Mouse (Mus musculus) bone marrow, adult 2 months (tissue): ENCODE data around the gene Acot11. TPM values are rescaled to one million over a fixed set of nuclear protein-coding genes. Genes with fewer than 3 reads are reported as not detected.
A peak's percentile ranks its signal among the peaks of the same experiment; 100 is the strongest.

Experiments used
- H3K27ac ChIP-seq: fragments of 200-500 bp; 2 replicates; pipeline ENCODE4 v1.5.1; 2012; ENCODE audit warnings: low read depth, mild to moderate bottlenecking, control low read depth, inconsistent platforms, low read length; ENCODE audit not compliant: control insufficient read depth, poor library complexity, insufficient read depth
- H3K4me1 ChIP-seq: fragments of 200-500 bp; 2 replicates; pipeline ENCODE4 v1.6.1; 2011; ENCODE audit warnings: low read length; ENCODE audit not compliant: control insufficient read depth, insufficient read depth
- H3K4me3 ChIP-seq: fragments of 200-500 bp; replicated peaks from 2 replicates; pipeline ENCODE3; 2011; ENCODE audit warnings: mild to moderate bottlenecking, low read depth, low read length, control low read depth; ENCODE audit not compliant: control insufficient read depth
- CTCF ChIP-seq: fragments of 200-500 bp; IDR thresholded peaks from 2 replicates; pipeline ENCODE4 v1.5.1; 2011; ENCODE audit warnings: low read length, control low read depth; ENCODE audit not compliant: control insufficient read depth, insufficient read depth
- POLR2A ChIP-seq: fragments of 200-500 bp; IDR thresholded peaks from 2 replicates; pipeline ENCODE4 v1.6.1; 2011; ENCODE audit warnings: low read depth, mild to moderate bottlenecking, control low read depth, low read length, borderline replicate concordance; ENCODE audit not compliant: control insufficient read depth
- WGBS: fragments of 180-500 bp; shearing (Covaris S2); methylation state at CpG from one replicate; pipeline ENCODE4 v1.1.7; 2018; 5-methylcytosine and 5-hydroxymethylcytosine counted together
- polyA plus RNA-seq: library from polyadenylated mRNA; stranded (reverse); fragments of >200 nt; gene quantifications from 2 replicates; pipeline ENCODE4 v1.2.4, GENCODE M21; 2011; ENCODE audit warnings: low replicate concordance; ENCODE audit not compliant: missing spikeins, insufficient read depth, insufficient read length

Gene Acot11
- polyA plus RNA-seq, 1 experiment, result 4.4 TPM

GRCm38 (mm10) chr4:106818332-106818731 lies 13.5 kb upstream of the Acot11 start:
- no peak for TF ChIP-seq POLR2A
- no peak for TF ChIP-seq CTCF
- H3K4me3 ChIP-seq, result no peak overlapping the region
- 53% methylated on average over 6 of the region's 6 CpGs for WGBS
- H3K4me1 ChIP-seq, result no peaks in the 10 kb centered on the region
- H3K27ac ChIP-seq, result no peak overlapping the region

GRCm38 (mm10) chr4:106817017-106817416 lies 12.2 kb upstream of the Acot11 start:
- TF ChIP-seq CTCF (no peak), POLR2A (no peak)
- no peak overlapping the region for H3K4me3 ChIP-seq
- 78% methylated on average over 4 of the region's 4 CpGs for WGBS
- no peak overlapping the region for H3K27ac ChIP-seq
- no peaks in the 10 kb centered on the region for H3K4me1 ChIP-seq

DNA sequence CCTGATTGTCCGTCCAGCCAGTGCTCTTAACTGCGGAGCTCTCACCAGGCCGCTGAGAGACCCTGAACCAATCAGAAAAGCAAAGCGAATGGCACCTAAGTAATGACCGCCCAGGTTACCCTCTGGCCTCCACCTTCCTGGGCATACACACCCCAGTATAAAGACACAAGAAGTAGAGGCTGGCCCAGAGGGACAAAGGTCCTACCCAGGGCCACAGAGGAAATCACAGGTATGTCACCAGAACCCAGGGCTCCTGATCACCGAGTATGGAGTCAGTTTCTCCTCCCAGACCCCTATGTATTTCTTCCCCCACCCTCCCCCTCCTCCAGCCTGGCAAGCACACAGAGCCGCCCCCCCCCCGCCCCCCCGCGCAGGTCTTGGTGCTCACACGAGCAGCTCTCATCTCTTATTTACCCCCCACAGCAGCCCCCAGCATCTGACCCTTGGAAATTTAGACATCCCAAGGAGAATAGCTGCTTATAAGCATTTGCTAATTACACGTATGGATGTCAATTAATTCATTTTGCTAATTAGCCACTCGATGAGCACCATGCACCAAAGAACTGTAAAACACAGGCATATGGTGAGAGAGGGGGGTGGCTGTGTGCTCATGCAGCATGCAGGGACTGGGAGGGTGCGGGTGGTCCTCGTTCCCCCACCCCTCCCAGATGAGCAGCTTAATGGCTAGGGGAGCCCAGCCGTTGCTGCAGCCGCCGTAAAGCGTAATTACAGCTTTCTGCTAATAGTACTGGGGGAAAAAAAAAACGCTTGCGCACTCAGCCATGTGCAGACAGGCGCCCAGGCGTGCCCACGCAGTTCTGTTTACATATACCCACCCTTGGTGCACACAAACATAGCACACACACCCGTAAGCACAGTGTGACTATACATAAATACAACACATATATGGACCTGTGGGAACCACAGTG lies 10.9 kb upstream of the Acot11 start:
- Histone ChIP-seq H3K4me1 (no peaks in the 10 kb centered on the region), H3K27ac (no peak overlapping the region), H3K4me3 (no peak overlapping the region)
- TF ChIP-seq POLR2A (no peak), CTCF (no peak)
- 84% methylated on average over 25 of the region's 25 CpGs for WGBS

DNA sequence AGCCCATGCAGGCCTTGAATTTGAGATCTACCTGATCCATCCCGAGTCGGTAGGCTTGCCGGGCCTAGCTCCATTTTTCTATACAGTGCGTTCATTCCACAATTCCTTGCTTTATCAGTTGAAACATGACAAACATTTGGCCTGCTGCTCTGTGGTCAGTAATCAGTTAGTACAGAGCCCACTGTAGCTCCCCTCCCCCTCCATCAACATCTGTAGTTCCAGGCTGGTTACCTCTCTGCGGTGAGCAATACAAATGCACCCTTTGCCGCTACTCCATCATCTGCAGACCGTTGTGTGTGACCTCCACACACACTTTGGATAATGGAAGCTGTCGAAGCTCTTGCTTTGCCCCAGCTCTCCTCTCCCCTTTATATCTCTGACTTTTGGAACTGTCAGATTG lies 6.4 kb upstream of the Acot11 start:
- H3K4me1 ChIP-seq, result no peaks in the 10 kb centered on the region
- H3K27ac ChIP-seq, result no peak overlapping the region
- TF ChIP-seq POLR2A (no peak), CTCF (no peak)
- H3K4me3 ChIP-seq, result no peak overlapping the region
- WGBS, result 77% methylated on average over 8 of the region's 8 CpGs

GRCm38 (mm10) chr4:106810039-106810438 lies 5.2 kb upstream of the Acot11 start:
- Histone ChIP-seq H3K4me3 (no peak overlapping the region), H3K4me1 (no peaks in the 10 kb centered on the region)

DNA sequence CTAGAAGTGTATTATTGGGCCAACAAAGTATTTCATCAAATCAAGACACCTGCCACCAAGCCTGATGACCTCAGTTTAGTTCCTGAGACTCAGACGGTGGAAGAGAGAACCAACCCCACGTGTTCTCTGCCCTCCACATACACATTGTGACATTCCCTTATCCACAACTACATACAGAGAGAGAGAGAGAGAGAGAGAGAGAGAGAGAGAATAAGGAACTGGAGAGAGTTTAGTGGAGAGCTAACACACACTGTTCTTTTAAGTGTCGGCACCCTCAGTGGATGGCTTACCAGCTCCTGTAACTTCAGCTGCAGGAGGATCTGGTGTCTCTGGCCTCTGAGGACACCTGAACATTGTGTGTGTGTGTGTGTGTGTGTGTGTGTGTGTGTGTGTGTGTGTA lies 2.5 kb upstream of the Acot11 start:
- Histone ChIP-seq H3K27ac (no peak overlapping the region), H3K4me1 (no peaks in the 10 kb centered on the region), H3K4me3 (no peak overlapping the region)
- 44% methylated on average over 3 of the region's 3 CpGs for WGBS
- TF ChIP-seq CTCF (no peak), POLR2A (no peak)

More at GRCm38 (mm10) chr4:106810039-106810438, 5.2 kb upstream of the Acot11 start:
- TF ChIP-seq POLR2A (no peak), CTCF (peak; percentile 57)
- WGBS, result 87% methylated on average over 6 of the region's 6 CpGs
- no peak overlapping the region for H3K27ac ChIP-seq

GRCm38 (mm10) chr4:106805890-106806289 lies 1.1 kb upstream of the Acot11 start:
- 64% methylated on average over 2 of the region's 2 CpGs for WGBS
- Histone ChIP-seq H3K4me3 (no peak overlapping the region), H3K27ac (no peak overlapping the region), H3K4me1 (no peaks in the 10 kb centered on the region)
- TF ChIP-seq POLR2A (no peak), CTCF (no peak)

DNA sequence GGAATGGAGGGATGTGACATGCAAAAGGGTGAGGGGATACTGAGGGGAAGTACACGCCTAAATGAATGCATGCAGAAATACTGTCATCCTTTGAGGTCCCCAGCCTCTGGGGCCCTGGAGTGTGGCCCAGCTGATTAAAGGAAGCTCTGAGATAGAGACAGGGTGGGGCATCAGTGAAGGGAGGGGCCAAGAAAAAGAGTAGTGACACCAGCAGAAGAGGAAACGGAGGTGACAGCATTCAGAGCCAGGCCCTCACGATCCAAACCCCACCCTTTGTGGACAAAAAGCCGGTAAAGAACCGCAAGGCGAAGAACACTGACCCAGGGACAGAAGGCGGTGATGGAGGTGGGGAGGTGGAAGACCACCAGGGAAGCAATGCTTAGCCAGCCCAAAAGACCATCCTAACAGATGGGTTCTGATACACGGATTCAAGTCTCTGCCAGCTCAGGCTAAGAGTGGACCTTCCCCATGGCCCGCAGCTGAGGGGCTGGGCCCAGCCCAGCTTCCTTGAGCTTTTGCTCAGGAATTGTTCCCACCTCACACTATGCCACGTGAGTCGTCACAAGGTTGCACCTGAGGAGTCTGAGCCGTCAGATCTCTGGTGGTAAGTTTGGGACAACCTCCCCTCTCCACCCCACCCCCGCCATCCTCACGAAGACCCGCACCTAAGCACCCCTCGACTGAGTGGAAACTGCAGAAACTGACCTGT lies 443 bp downstream of the Acot11 start:
- TF ChIP-seq CTCF (no peak), POLR2A (no peak)
- Histone ChIP-seq H3K27ac (peak overlapping the region; percentile 14), H3K4me1 (no peaks in the 10 kb centered on the region), H3K4me3 (peak overlapping the region; percentile 73)
- WGBS, result 9% methylated on average over 16 of the region's 16 CpGs
